Mouse (Mus musculus) CD4-positive, CD25-positive, alpha-beta regulatory T cell, adult 2 months (primary cell): ENCODE measurements around the gene Zfp451.
"Not testable (repeated sequence)": the region's sequence is repeated elsewhere in the genome, so short reads cannot be mapped to it uniquely, and the experiment has no call there.

ENCODE experiments used
- DNase-seq: peaks from one replicate; pipeline ENCODE4 v3.0.0-alpha.2; 2012; ENCODE audit warnings: low read depth, low spot score

Gene Zfp451

GRCm38 (mm10) chr1:33813868-33814794 lies at the start of gene Zfp451:
Gene Zfp451 (minus strand): TSS chr1:33814595.
- DNase-seq = peak; percentile 91

GRCm38 (mm10) chr1:33846807-33847206 lies 32.4 kb upstream of the Zfp451 start:
- DNase-seq = peak; percentile 5

- DNase-seq = no peak
Measured at GRCm38 (mm10) chr1:33843823-33844222, 29.4 kb upstream of the Zfp451 start.

GRCm38 (mm10) chr1:33838952-33839351 lies 24.6 kb upstream of the Zfp451 start:
- not testable (repeated sequence) for DNase-seq

- DNase-seq = no peak
Measured at GRCm38 (mm10) chr1:33830586-33830985, 16.2 kb upstream of the Zfp451 start.

- no peak for DNase-seq
Measured at GRCm38 (mm10) chr1:33817931-33818330, 3.5 kb upstream of the Zfp451 start.

- DNase-seq = peak; percentile 17
Measured at GRCm38 (mm10) chr1:33813495-33813867, 914 bp downstream of the Zfp451 start.

GRCm38 (mm10) chr1:33803323-33803722 lies 11.1 kb downstream of the Zfp451 start:
- no peak for DNase-seq

- no peak for DNase-seq
Measured at GRCm38 (mm10) chr1:33799620-33800019, 14.8 kb downstream of the Zfp451 start.

- no peak for DNase-seq
Measured at GRCm38 (mm10) chr1:33788493-33788892, 25.9 kb downstream of the Zfp451 start.

GRCm38 (mm10) chr1:33788072-33788471 lies 26.3 kb downstream of the Zfp451 start:
- DNase-seq = no peak

- DNase-seq = no peak
Measured at GRCm38 (mm10) chr1:33784561-33784960, 29.8 kb downstream of the Zfp451 start.

GRCm38 (mm10) chr1:33776175-33776611 lies 38.2 kb downstream of the Zfp451 start:
- no peak for DNase-seq

- no peak for DNase-seq
Measured at GRCm38 (mm10) chr1:33772106-33772505, 42.3 kb downstream of the Zfp451 start.

GRCm38 (mm10) chr1:33771621-33772020 lies 42.8 kb downstream of the Zfp451 start:
- no peak for DNase-seq

GRCm38 (mm10) chr1:33768827-33769226 lies 45.6 kb downstream of the Zfp451 start:
- no peak for DNase-seq

GRCm38 (mm10) chr1:33768091-33768787 lies 46.2 kb downstream of the Zfp451 start:
- DNase-seq = no peak

GRCm38 (mm10) chr1:33766520-33767508 lies 47.6 kb downstream of the Zfp451 start:
- no peak for DNase-seq

GRCm38 (mm10) chr1:33765468-33766080 lies 48.8 kb downstream of the Zfp451 start:
- no peak for DNase-seq

- no peak for DNase-seq
Measured at GRCm38 (mm10) chr1:33763826-33764225, 50.6 kb downstream of the Zfp451 start.

- DNase-seq = peak; percentile 14
Measured at GRCm38 (mm10) chr1:33758488-33758887, 55.9 kb downstream of the Zfp451 start.
